Mouse (Mus musculus) lung, adult 2 months (tissue): ENCODE results near the gene Lrch3.

ENCODE experiments used
- CTCF ChIP-seq: fragments of 200-500 bp; IDR thresholded peaks from 2 replicates; pipeline ENCODE4 v1.5.1; 2011; ENCODE audit warnings: mild to moderate bottlenecking, low read length, control low read depth; ENCODE audit not compliant: insufficient read depth
- POLR2A ChIP-seq: fragments of 200-500 bp; IDR thresholded peaks from 2 replicates; pipeline ENCODE4 v1.6.1; 2011; ENCODE audit warnings: low read depth, mild to moderate bottlenecking, control low read depth, low read length, borderline replicate concordance; ENCODE audit errors: extremely low read depth

DNA sequence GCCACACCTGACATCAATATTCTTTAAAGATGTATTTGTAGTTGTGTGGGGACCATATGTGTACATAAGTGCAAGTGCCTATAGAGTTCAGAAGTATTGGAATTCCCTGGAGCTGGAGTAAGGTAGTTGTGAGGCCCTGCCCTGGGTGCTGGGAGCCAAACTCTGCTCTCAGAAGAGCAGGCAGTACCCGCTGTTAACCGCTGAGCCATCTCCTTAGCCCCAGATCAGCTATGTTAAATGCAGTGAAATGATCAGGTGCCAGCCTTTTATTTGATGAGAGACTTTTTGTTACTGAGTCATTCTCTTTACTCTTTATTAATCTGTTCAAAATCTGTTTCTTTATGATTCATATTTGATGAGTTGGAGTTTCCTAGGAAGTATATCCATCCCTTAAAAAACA, 16.0 kb downstream of the Lrch3 start:
- TF ChIP-seq POLR2A (no peak), CTCF (no peak)
